Mouse (Mus musculus) naive thymus-derived CD4-positive, alpha-beta T cell, adult 5 months (primary cell): ENCODE results near the gene Nudt4. TPM values are rescaled to one million over a fixed set of nuclear protein-coding genes. Genes with fewer than 3 reads are reported as not detected.

Source experiments
- polyA plus RNA-seq: library from polyadenylated mRNA; unstranded; fragments of 100-300 nt; shearing (Covaris generic); gene quantifications from one replicate; pipeline ENCODE4 v1.2.1, GENCODE M21; 2017

Nudt4 gene
- polyA plus RNA-seq, result 38.6 TPM

DNA sequence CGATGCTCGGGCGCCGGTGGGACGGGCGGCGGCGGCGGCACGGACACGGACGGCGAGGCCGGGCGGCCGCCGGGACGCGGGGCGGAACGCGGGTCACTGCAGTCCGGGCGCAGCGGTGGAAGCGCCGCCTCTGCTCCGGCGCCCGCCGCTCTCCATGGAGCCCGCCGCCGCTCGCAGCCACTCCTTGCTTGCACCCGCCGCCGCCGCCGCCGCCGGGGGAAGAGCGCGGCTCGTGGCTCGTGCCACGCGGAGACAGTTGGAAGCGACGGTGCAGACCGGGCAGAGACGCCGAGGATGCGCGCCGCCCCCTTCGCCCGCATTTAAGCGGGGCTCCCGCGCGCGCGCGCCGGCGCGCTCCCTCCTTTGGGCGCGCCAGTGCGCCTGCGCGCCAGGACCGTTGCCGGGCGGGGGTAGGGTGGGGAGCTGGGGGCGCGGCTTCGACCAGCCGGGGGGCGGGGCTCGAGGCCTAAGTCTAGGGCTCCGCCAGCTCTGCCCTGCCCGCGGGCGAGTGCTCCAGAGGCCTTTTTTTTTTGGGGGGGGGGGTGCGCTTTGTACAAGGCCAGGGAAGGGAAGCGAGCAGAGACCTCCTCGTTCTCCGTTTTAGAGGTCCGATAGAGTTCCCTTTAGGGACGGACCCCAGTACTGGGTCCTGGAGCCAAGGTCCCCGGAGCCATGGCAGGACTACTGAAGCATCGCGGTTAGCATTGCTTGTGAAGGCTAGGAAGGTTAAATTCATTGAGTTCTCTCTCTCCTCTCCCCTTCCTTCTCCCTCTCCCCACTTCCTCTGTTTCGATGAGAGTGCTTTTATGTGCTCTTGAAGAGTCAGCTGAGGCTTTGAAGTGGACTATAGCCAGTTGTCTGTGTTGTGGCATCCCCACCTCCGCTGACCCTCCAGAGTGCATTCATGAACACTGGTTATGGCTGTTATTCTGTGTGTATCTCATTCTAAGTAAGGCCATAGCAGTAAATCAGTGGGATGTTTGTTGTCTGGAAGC, at the start of gene Nudt4:
Gene Nudt4, minus strand, starts transcription at position 296 of the 995 bp plus-strand sequence.

DNA sequence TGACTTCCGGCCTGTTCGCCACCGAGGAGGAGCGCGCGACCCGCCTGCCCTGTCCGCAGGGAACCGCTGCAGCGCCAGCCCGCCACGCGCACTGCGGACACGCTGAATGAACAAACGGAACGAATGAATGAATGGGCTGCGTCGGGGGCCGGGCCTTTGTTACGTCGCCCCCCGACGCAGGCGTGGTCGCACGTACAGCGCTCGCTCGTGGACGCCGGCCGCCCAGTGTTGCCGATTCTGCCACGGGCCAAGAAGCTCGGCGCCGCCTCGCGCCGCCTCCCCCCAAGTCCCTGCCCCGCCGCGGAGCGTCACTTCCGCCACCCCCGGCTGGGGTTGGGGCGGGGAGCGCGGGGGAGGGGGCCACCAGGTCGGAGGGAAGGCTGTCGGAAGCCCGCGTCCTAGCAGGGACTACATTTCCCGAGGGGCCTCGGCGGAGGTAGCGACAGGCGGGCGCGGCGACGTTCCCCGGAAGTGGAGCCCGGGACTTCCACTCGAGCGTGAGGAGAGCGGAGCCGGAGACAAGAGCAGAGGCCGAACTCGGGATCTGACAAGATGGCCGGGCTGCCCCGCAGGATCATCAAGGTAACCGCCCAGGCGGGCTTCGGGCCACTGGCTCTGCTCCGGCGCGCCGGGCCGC, 49.2 kb downstream of the Nudt4 start, which contains the start of gene Ube2n:
Gene Ube2n, plus strand, starts transcription at position 490 of the 637 bp plus-strand sequence.

DNA sequence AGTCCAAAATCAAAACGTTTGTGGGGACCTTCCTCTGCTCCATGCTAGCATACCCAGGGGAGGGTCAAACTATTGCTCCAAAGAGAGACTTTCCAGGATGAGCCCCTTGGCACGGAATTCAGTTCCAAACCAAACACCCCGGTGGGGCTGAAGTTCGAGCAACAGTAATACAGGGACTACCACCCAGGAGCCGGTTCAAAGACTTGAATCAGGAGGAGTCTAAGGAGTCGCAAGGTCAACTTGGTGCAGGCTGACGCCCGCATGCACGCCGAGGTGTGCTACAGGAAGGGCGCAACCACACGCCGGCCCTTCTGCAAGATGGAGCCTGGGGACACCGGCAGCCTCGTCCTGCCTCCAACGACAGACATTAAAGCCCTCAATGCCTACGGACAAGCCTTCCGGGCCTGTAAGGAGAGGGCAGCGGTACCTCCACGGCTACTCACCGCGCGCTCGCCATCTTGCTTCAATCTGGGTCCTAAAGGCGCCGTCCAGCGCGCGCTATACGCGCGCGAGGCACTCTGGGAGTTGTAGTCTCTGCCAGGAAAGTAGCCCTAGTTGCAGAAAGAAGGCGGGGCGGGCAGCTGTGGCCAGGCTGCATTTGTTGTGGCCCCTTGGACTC, 62.4 kb downstream of the Nudt4 start, which contains the start of gene Mrpl42:
Gene Mrpl42, minus strand, starts transcription at position 478 of the 619 bp plus-strand sequence.

Other genes starting within 250 kb of the Nudt4 start
- gene Cradd, start 240.0 kb downstream of the Nudt4 start, polyA plus RNA-seq, result 10.8 TPM
- 1.1 TPM for gene Socs2, start 147.0 kb downstream of the Nudt4 start, polyA plus RNA-seq
- 67.8 TPM for gene Mrpl42, start 62.2 kb downstream of the Nudt4 start, polyA plus RNA-seq
- gene Ube2n, start 49.0 kb downstream of the Nudt4 start, polyA plus RNA-seq, result 270 TPM
- gene Anapc15-ps, start 109.3 kb upstream of the Nudt4 start, polyA plus RNA-seq, result not detected